Mouse (Mus musculus) cerebellum, postnatal 10 days (tissue): ENCODE results near the gene Ebi3.
"Not testable (repeated sequence)": the region's sequence is repeated elsewhere in the genome, so short reads cannot be mapped to it uniquely, and the experiment has no call there.

Source experiments
- DNase-seq, 2 experiments: peaks; one replicate each; pipeline ENCODE4 v3.0.0; 2021; ENCODE audit warnings: mixed read lengths in 2 of 2

Ebi3 gene

GRCm38 (mm10) chr17:55952447-55953027, at the start of gene Ebi3:
Gene Ebi3 (plus strand): TSS chr17:55952640.
- DNase-seq, result no peak

- no peak for DNase-seq
Observed at GRCm38 (mm10) chr17:55903087-55903486, 49.4 kb upstream of the Ebi3 start.

DNA sequence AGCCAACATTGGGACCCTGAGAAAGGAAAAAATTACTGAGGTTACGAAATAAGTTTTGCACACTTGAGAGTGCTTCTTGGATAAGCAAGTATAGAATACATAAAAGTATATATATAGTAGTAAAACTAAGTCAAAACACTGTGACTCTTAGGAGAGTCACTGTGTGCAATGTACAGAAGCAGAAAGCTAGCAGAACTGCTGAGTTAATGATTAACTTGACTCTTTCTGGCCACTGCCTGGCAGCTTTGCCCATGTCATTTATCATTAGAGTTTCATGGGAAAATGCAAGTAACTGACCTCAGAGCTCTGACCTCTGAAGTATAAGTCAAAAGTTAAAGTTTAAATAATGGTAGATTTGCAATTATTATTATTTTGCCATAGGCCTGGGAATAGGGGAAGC, 48.8 kb upstream of the Ebi3 start:
- no peak for DNase-seq

- no peak for DNase-seq
Observed at GRCm38 (mm10) chr17:55904131-55904530, 48.3 kb upstream of the Ebi3 start.

GRCm38 (mm10) chr17:55906669-55907068, 45.8 kb upstream of the Ebi3 start:
- no peak for DNase-seq

DNA sequence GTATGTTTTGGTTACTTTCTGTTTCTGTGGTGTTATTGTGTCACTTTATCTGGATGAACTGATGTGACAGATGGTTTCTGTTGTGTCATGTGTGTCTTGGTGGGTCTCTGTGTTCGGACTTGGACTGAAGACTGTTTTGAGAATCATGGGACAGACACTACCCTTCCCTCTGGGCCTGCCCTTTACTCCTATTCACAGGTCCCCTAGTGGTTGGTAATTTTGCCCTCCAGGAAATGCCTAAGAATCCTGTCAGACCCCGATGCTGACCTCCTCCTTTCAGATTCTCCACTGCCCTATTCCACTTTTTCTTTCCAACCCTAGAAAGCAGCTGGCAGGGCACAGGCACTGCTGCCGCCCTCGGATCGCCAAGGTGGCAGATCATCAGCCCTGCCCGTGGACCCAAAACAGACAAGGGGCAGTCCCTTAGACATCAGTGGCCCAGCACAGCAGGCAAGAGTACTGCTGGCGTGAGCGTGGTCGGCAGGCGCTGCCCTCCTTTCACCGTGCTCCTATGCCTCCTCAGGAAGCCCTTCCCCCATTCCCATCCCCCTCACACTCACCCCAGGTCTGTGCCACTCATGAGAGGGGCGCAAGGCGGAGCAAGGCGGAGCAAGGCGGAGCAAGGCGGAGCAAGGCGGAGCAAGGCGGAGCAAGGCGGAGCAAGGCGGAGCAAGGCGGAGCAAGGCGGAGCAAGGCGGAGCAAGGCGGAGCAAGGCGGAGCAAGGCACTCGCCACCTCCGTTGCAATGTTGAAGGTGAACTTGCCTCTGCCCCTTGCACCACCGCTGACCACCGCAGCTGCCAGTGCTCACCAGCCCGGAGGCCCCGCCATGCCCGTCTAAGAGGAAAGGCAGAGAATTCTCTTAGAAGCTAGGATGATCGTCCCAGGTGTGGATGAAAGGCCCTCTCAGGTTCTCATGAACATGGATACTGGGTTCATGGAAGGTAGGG, 20.6 kb upstream of the Ebi3 start:
- peak; percentile 88 to 90 for DNase-seq

DNA sequence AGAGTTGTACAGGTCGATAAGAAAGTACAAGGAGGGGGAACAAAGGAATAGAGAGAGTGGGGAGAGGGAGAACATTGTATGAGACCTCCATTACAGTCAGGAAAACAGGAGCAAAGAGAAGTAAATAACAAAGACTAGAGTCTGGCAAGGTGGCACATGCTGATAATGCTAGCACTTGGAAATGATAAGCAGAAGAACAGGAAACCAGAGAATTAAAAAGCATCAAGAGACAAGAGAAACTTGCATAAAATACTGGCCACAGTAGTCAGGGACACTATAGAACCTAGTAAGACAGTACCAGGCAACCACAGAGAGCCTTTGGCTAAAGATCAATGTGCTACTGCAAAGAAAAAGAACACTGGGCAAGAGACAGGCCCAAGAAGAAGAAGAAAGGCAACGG, 19.8 kb upstream of the Ebi3 start:
- DNase-seq, result no peak

DNA sequence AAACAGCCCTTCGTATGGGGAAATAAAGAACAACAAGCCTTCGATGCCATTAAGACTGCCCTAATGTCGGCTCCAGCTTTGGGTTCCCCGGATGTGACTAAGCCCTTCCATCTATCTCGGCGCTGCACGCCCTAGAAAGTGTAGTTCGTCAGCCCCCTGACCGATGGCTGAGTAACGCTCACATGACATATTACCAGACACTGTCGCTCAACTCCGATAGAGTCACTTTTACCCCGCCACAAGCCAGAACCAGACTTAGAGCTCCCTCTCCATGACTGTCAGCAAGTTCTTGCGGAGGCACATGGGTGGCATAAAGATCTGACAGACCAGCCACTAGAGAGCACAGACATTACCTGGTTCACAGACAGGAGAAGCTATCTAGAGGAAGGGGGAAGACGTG, 19.2 kb upstream of the Ebi3 start:
- DNase-seq, result no peak

- not testable (repeated sequence) for DNase-seq
Observed at GRCm38 (mm10) chr17:55944387-55944865, 8.0 kb upstream of the Ebi3 start.

- peak; percentile 93 to 95 for DNase-seq
Observed at GRCm38 (mm10) chr17:55944866-55945682, 7.4 kb upstream of the Ebi3 start.

- no peak for DNase-seq
Observed at GRCm38 (mm10) chr17:55945696-55946095, 6.7 kb upstream of the Ebi3 start.

GRCm38 (mm10) chr17:55948647-55949046, 3.8 kb upstream of the Ebi3 start:
- DNase-seq, result no peak

DNA sequence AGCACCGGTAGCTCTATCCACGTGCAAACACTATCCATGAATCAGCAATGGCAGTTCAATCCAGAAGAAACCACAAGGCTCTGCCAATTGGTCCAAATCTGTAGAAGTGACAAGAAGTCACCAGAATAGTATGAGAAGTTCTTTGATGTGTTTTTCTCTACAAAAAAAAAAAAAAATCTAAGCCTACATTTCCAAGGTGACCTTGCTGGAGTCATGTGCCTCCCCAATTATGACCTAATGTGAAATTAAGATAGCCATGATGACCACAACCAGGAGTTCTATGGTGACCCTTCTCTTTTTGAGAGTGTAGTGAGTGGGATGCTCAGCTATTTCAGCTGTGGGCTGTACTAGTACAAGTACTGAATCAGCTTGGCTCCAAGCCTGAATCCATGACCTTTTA, 3.0 kb upstream of the Ebi3 start, which contains the start of gene Zfp119b:
Zfp119b (minus strand) TSS at position 101 of the 400 bp plus-strand sequence.
- DNase-seq, result no peak

GRCm38 (mm10) chr17:55950601-55951000, 1.8 kb upstream of the Ebi3 start:
- DNase-seq, result no peak

DNA sequence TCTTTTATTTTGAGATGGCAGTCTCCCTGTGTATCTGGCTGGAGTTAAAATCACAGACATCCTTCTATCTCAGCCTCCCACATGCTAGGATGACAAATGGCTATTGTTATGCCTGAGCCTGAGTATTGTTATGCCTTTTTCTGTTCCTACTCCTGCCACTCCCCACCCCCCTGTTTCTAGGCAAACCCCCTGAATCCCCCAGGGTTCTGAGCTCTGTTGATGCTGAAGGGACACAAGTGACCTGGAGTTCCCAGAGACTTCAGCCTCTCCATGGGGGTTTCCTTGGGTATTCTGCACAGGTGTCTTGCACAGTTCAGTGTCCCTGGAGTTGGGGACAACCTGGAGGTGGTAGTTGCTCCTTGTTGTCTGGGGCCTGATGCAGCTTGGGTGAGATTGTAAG, 399 bp upstream of the Ebi3 start:
- DNase-seq, result no peak

- no peak for DNase-seq
Observed at GRCm38 (mm10) chr17:55953751-55954150, 1.3 kb downstream of the Ebi3 start.

DNA sequence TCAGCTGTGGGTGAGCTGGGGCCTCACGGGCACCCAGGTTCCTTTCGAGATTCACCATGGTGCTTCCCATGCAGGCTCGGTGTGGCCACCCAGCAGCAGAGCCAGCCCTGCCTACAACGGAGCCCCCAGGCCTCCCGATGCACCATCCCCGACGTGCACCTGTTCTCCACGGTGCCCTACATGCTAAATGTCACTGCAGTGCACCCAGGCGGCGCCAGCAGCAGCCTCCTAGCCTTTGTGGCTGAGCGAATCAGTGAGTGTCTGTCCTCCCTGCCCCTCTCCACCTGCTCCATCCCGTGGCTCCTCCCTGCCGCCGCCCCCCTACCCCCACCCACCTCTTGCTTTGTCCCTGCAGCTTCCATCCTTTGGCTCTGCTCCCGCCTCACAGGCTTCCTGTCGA, 1.8 kb downstream of the Ebi3 start:
- DNase-seq, result no peak

- DNase-seq, result peak; percentile 94 to 96
Observed at GRCm38 (mm10) chr17:55956129-55956528, 3.7 kb downstream of the Ebi3 start.

- DNase-seq, result no peak
Observed at GRCm38 (mm10) chr17:55956591-55956990, 4.2 kb downstream of the Ebi3 start.

DNA sequence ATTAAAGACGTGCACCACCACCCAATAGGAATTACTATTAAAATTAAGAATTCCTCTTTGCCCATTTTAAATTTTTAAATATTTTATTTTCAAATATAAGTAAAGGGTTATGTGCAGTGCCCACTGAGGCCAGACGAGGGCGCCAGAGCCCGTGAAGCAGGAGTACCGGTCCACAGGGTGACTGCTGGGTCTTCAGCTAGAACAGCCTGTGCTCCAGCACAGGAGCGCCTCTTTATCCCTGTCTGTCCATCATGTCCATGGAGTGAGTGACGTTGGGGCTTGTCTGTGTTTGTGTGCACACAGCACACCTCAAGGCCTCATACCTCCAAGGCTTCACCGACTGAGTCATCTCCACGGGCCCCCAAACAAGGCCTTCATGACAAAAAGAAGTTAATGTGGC, 4.7 kb downstream of the Ebi3 start:
- peak; percentile 90 to 91 for DNase-seq

DNA sequence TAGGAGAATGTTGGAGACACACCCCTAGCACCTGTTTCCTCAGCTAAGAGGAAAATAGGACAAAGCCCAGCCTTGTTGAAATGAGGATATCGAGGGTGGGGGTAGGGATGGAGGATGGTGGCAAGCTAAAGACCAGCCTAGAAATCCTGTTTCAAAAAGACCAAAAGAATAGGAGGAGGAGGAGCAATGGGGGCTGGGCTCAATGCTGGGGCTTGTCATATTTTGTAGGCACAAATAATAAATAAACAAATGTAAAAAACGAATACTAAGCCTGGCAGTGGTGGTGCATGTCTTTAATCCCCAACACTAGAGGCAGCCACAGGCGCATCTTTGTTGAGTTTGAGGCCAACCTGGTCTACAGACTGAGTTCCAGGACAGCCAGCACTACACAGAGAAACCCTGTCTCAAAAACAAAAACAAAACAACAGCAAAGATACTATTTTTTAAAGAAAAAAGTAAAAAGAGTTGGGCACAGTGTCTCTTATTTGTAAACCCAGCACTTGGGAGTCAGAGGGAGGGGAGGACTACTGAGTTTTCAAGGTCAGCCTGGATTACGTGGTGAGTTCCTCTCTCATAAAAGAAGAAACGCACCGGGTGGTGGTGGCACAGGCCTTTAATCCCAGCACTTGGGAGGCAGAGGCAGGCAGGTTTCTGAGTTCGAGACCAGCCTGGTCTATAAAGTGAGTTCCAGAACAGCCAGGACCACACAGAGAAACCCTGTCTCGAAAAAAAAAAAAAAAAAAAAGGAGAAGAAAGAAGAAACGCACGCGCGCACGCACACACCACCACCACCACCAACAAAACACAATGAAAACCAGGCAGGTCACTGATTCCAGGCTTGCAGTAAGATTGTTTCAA, 5.5 kb downstream of the Ebi3 start:
- DNase-seq, result no peak

- DNase-seq, result no peak
Observed at GRCm38 (mm10) chr17:55958584-55958886, 6.1 kb downstream of the Ebi3 start.
